Mouse (Mus musculus): ENCODE results near the gene Daglb. TPM values are rescaled to one million over a fixed set of nuclear protein-coding genes. Genes with fewer than 3 reads are reported as not detected.

Gene Daglb
- total RNA-seq, 2 experiments from 2014 or later = 16.0 to 22.2 TPM

GRCm38 (mm10) chr5:143555233-143555632 is 90.8 kb downstream of the Daglb start:
- no peak for ATAC-seq (replicated peaks; ENCODE audit: low FRiP score, poor library complexity, severe bottlenecking)

Other genes with a start within 250 kb of the Daglb start
- gene Spdye4a, start 237.7 kb upstream of the Daglb start, total RNA-seq (2015; ENCODE audit: low replicate concordance) = not detected in 2 replicates
- not detected in 2 replicates for gene Spdye4a, start 237.7 kb upstream of the Daglb start, total RNA-seq (2017; ENCODE audit: low replicate concordance)
- 0.36 TPM in 1 of 2 replicates, not detected in the other for gene Zfp12, start 229.4 kb upstream of the Daglb start, total RNA-seq (2015; ENCODE audit: low replicate concordance)
- gene Zfp12, start 229.4 kb upstream of the Daglb start, total RNA-seq (2017; ENCODE audit: low replicate concordance) = 0.68 and 1.7 TPM in 2 replicates
- gene Zfp316, start 194.6 kb upstream of the Daglb start, total RNA-seq (2015; ENCODE audit: low replicate concordance) = 0.36 TPM in 1 of 2 replicates, not detected in the other
- gene Zfp316, start 194.6 kb upstream of the Daglb start, total RNA-seq (2017; ENCODE audit: low replicate concordance) = 0.64 and 0.76 TPM in 2 replicates
- gene Zfp853, start 171.0 kb upstream of the Daglb start, total RNA-seq (2015; ENCODE audit: low replicate concordance) = not detected in 2 replicates
- not detected in 2 replicates for gene Zfp853, start 171.0 kb upstream of the Daglb start, total RNA-seq (2017; ENCODE audit: low replicate concordance)
- gene E130309D02Rik, start 149.2 kb upstream of the Daglb start, total RNA-seq (2015; ENCODE audit: low replicate concordance) = 14.7 and 20.9 TPM in 2 replicates
- 7.8 and 8.2 TPM in 2 replicates for gene E130309D02Rik, start 149.2 kb upstream of the Daglb start, total RNA-seq (2017; ENCODE audit: low replicate concordance)
- gene Zdhhc4, start 135.3 kb upstream of the Daglb start, total RNA-seq (2015; ENCODE audit: low replicate concordance) = 16.6 and 43.6 TPM in 2 replicates
- gene Zdhhc4, start 135.3 kb upstream of the Daglb start, total RNA-seq (2017; ENCODE audit: low replicate concordance) = 11.6 and 29.8 TPM in 2 replicates
- not detected in 2 replicates for gene Grid2ip, start 107.2 kb upstream of the Daglb start, total RNA-seq (2015; ENCODE audit: low replicate concordance)
- gene Grid2ip, start 107.2 kb upstream of the Daglb start, total RNA-seq (2017; ENCODE audit: low replicate concordance) = not detected in 2 replicates
- 42.5 and 44.0 TPM in 2 replicates for gene Kdelr2, start 60.7 kb upstream of the Daglb start, total RNA-seq (2015; ENCODE audit: low replicate concordance)
- 31.8 and 44.3 TPM in 2 replicates for gene Kdelr2, start 60.7 kb upstream of the Daglb start, total RNA-seq (2017; ENCODE audit: low replicate concordance)
- 195 and 254 TPM in 2 replicates for gene Rac1, start 63.5 kb downstream of the Daglb start, total RNA-seq (2015; ENCODE audit: low replicate concordance)
- 40.0 and 104 TPM in 2 replicates for gene Rac1, start 63.5 kb downstream of the Daglb start, total RNA-seq (2017; ENCODE audit: low replicate concordance)
- gene Cyth3, start 157.9 kb downstream of the Daglb start, total RNA-seq (2015; ENCODE audit: low replicate concordance) = 42.2 and 63.7 TPM in 2 replicates
- gene Cyth3, start 157.9 kb downstream of the Daglb start, total RNA-seq (2017; ENCODE audit: low replicate concordance) = 53.3 and 72.6 TPM in 2 replicates

Measured in erythroid progenitor cell, adult 5-6 weeks (primary cell).